Mouse (Mus musculus): ENCODE data around the gene 4930522H14Rik. TPM values are rescaled to one million over a fixed set of nuclear protein-coding genes. Genes with fewer than 3 reads are reported as not detected.

4930522H14Rik gene
- not detected in 2 replicates for polyA plus RNA-seq (2015; fragmentation: Nextera tagmentation; extraction: Ambion mirVana)

- Histone ChIP-seq H3K4me2 (no peak within 1 kb of the TSS), H3K4me1 (peaks cover 8% of the 10 kb centered on the region; the same call in 1 of the 2 replicates), H3K9me3 (no peaks in the 10 kb centered on the region), H3K4me3 (no peak within 1 kb of the TSS), H3K36me3 (no peaks in the 10 kb centered on the region), H3K27me3 (no peaks in the 10 kb centered on the region), H3K9ac (no peak within 1 kb of the TSS), H3K27ac (no peak within 1 kb of the TSS)
- ATAC-seq (ENCODE audit: borderline replicate concordance, extremely low read depth, low FRiP score, low TSS enrichment) = no peak
- WGBS = 93% methylated on average over 2 of the region's 2 CpGs
Observed at GRCm38 (mm10) chr4:109531111-109531510, at the start of gene 4930522H14Rik. 4930522H14Rik (minus strand) TSS chr4:109531297.

DNA sequence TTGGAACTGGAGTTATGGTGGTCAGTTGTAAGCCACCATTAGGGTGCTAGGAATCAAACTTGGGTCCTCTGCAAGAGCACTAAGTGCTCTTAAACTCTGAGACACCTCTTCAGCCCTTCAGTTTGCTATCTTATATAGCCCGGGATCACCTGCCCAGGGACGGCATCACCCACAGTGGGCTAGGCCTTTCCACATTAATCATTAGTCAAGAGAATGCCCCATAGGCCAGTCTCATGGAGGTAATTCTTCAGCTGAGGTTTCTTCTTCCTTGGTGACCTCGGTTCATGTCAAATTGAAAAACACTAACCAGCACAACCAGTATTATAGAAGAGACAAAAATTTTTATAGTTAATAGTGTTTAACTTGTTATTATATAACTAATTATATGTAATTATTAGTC lies 47.3 kb upstream of the 4930522H14Rik start:
- WGBS = 65% methylated on average over 3 of the region's 3 CpGs
- H3K9me3 ChIP-seq = no peaks in the 10 kb centered on the region
- no peak for ATAC-seq (ENCODE audit: borderline replicate concordance, extremely low read depth, low FRiP score, low TSS enrichment)
- peaks cover 18% of the 10 kb centered on the region; the same call in 1 of the 2 replicates for H3K4me1 ChIP-seq
- H3K27me3 ChIP-seq = no peaks in the 10 kb centered on the region
- no peak overlapping the region for H3K27ac ChIP-seq
- no peak overlapping the region for H3K4me3 ChIP-seq
- H3K4me2 ChIP-seq = no peak overlapping the region
- H3K36me3 ChIP-seq = no peaks in the 10 kb centered on the region
- H3K9ac ChIP-seq = no peak overlapping the region

GRCm38 (mm10) chr4:109576933-109577332 lies 45.8 kb upstream of the 4930522H14Rik start:
- no peaks in the 10 kb centered on the region for H3K27me3 ChIP-seq
- 66% methylated on average over 5 of the region's 5 CpGs for WGBS

GRCm38 (mm10) chr4:109574845-109575244 lies 43.7 kb upstream of the 4930522H14Rik start:
- H3K36me3 ChIP-seq = no peaks in the 10 kb centered on the region
- 53% methylated on average over 9 of the region's 9 CpGs for WGBS
- H3K27ac ChIP-seq = no peak overlapping the region
- no peak overlapping the region for H3K4me3 ChIP-seq
- peaks cover 9% of the 10 kb centered on the region; the same call in 1 of the 2 replicates for H3K4me1 ChIP-seq
- H3K27me3 ChIP-seq = no peaks in the 10 kb centered on the region
- H3K4me2 ChIP-seq = no peak overlapping the region
- no peak overlapping the region for H3K9ac ChIP-seq
- H3K9me3 ChIP-seq = no peaks in the 10 kb centered on the region
- no peak for ATAC-seq (ENCODE audit: borderline replicate concordance, extremely low read depth, low FRiP score, low TSS enrichment)

More at GRCm38 (mm10) chr4:109576933-109577332, 45.8 kb upstream of the 4930522H14Rik start:
- H3K4me3 ChIP-seq = no peak overlapping the region
- no peak for ATAC-seq (ENCODE audit: borderline replicate concordance, extremely low read depth, low FRiP score, low TSS enrichment)
- no peak overlapping the region for H3K27ac ChIP-seq
- H3K4me1 ChIP-seq = peaks cover 9% of the 10 kb centered on the region; the same call in 1 of the 2 replicates
- H3K36me3 ChIP-seq = no peaks in the 10 kb centered on the region
- no peak overlapping the region for H3K9ac ChIP-seq
- no peak overlapping the region for H3K4me2 ChIP-seq
- H3K9me3 ChIP-seq = no peaks in the 10 kb centered on the region

GRCm38 (mm10) chr4:109574331-109574730 lies 43.2 kb upstream of the 4930522H14Rik start:
- no peaks in the 10 kb centered on the region for H3K27me3 ChIP-seq
- WGBS = 23% methylated on average over 8 of the region's 8 CpGs
- H3K9ac ChIP-seq = no peak overlapping the region
- H3K4me2 ChIP-seq = no peak overlapping the region
- H3K4me1 ChIP-seq = peaks cover 9% of the 10 kb centered on the region; the same call in 1 of the 2 replicates
- H3K9me3 ChIP-seq = no peaks in the 10 kb centered on the region
- H3K36me3 ChIP-seq = no peaks in the 10 kb centered on the region
- H3K27ac ChIP-seq = no peak overlapping the region
- ATAC-seq (ENCODE audit: borderline replicate concordance, extremely low read depth, low FRiP score, low TSS enrichment) = no peak; the same call in 1 of the 2 replicates
- no peak overlapping the region for H3K4me3 ChIP-seq

DNA sequence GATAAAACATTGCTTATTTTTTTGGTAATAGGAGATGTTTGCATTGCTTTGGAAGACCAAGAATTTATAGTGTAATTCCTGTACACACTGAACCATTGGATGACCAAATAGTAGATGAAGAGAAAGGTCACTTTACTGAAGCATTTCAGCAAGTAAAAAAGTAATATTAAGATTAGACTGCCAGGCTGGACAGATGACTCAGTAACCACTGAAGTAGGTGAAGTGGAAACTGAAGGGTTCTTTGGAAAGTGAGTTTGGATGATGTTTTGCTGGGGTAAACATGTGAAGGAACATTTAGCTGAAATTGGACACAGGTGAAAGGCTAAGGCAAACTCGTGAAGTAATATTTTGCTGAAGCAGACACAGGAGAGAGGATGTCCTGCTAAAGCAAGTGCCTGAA lies 41.5 kb upstream of the 4930522H14Rik start:
- H3K9me3 ChIP-seq = no peaks in the 10 kb centered on the region
- no peak overlapping the region for H3K9ac ChIP-seq
- H3K27me3 ChIP-seq = no peaks in the 10 kb centered on the region
- H3K4me1 ChIP-seq = peaks cover 9% of the 10 kb centered on the region; the same call in 1 of the 2 replicates
- no peak for ATAC-seq (ENCODE audit: borderline replicate concordance, extremely low read depth, low FRiP score, low TSS enrichment)
- WGBS = 56% methylated on average over 1 of the region's 1 CpGs
- H3K4me3 ChIP-seq = no peak overlapping the region
- H3K27ac ChIP-seq = no peak overlapping the region
- H3K4me2 ChIP-seq = no peak overlapping the region
- H3K36me3 ChIP-seq = no peaks in the 10 kb centered on the region

GRCm38 (mm10) chr4:109569421-109569820 lies 38.3 kb upstream of the 4930522H14Rik start:
- Histone ChIP-seq H3K27me3 (no peaks in the 10 kb centered on the region), H3K9me3 (no peaks in the 10 kb centered on the region), H3K4me3 (no peak overlapping the region), H3K36me3 (no peaks in the 10 kb centered on the region), H3K4me1 (peaks cover 3% of the 10 kb centered on the region; the same call in 1 of the 2 replicates), H3K9ac (no peak overlapping the region), H3K4me2 (no peak overlapping the region), H3K27ac (no peak overlapping the region)
- ATAC-seq (ENCODE audit: borderline replicate concordance, extremely low read depth, low FRiP score, low TSS enrichment) = no peak
- WGBS = 89% methylated on average over 9 of the region's 9 CpGs

DNA sequence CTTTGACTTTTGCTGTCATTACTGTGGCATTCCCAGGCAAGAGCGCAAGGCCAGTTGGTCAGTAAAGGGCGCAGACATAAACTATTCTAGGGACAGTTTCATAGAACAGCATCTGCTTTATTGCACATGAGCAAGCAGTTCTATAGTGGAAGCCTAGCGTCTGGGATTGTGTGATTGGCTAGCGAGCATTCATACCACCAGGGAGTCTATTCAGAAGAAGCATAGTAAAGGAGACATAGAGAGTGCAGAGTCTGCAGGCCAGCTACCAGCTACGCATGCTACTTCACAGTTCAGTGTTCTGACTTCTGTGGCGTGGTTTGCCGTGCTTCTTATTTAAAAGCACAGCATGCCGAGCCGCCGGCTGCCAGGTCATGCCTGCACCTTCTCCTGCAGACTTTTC lies 37.9 kb upstream of the 4930522H14Rik start:
- Histone ChIP-seq H3K36me3 (no peaks in the 10 kb centered on the region), H3K9me3 (no peaks in the 10 kb centered on the region), H3K27me3 (no peaks in the 10 kb centered on the region), H3K27ac (no peak overlapping the region), H3K9ac (no peak overlapping the region), H3K4me3 (no peak overlapping the region), H3K4me2 (no peak overlapping the region), H3K4me1 (no peaks in the 10 kb centered on the region)
- no peak for ATAC-seq (ENCODE audit: borderline replicate concordance, extremely low read depth, low FRiP score, low TSS enrichment)
- 83% methylated on average over 10 of the region's 10 CpGs for WGBS

DNA sequence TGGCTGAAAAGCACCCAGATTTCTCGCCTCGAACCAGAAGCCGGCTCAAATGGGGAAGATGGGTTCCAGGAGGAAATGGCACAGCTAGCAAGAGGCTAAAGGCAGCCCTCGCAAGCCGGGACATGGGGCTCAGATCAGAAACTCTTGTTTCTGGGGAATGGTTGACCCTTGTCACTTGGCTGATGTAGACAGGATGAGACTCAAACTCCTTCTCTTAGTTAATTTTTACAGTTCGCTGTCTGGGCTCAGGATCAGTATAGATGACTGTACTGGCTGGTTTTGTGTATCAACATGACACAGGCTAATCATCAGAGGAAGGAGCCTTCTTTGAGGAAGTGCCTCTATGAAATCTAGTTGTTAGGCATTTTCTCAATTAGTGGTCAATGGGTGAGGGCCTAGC lies 33.6 kb upstream of the 4930522H14Rik start:
- no peak overlapping the region for H3K4me3 ChIP-seq
- H3K4me2 ChIP-seq = no peak overlapping the region
- ATAC-seq (ENCODE audit: borderline replicate concordance, extremely low read depth, low FRiP score, low TSS enrichment) = no peak
- 85% methylated on average over 6 of the region's 6 CpGs for whole genome bisulfite sequencing
- H3K9me3 ChIP-seq = no peaks in the 10 kb centered on the region
- H3K4me1 ChIP-seq = no peaks in the 10 kb centered on the region
- no peak overlapping the region for H3K9ac ChIP-seq
- no peaks in the 10 kb centered on the region for H3K27me3 ChIP-seq
- no peak overlapping the region for H3K27ac ChIP-seq
- no peaks in the 10 kb centered on the region for H3K36me3 ChIP-seq

DNA sequence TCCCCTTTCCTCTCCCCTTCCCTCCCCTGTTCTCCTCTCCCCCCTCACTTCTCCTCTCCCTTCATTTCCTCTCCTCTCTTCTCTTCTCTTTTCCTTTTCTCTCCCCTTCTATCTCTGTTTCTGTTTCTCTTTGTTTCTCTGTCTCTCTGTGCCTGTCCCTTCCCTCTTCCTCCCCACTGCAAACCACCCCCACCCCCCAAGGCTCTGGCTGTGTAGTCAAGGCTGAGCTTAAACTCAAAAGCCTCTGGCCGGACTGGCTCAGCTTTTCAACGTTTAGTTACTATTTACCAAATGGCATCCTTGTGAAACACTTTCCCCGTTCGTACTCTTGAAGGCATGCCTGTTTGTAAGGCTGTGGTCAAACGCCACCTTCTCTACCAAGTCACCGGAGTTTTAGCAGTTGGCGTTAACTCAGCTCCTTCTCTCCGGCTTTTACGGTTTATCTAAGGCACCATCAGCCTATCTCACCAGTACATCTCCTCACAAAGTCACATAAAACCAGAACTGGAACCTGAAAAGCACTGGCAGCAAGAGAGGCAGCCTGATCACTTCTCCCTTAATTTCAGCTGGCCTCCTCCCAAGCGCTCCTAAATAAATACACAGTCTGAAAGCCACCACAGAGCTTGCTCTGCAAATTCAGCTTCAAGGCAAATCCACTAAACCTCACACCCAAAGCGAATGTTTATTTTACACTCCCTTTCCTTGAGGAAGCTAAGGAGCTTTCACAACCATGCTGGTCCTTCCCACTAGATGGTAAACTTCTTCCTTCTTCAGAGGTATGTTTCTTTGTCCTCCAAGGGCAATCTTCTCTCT lies 19.4 kb upstream of the 4930522H14Rik start:
- peak; percentile 55; the same call in 1 of the 2 replicates for ATAC-seq (ENCODE audit: borderline replicate concordance, extremely low read depth, low FRiP score, low TSS enrichment)
- H3K27me3 ChIP-seq = no peaks in the 10 kb centered on the region
- peaks cover 8% of the 10 kb centered on the region; the same call in 1 of the 2 replicates for H3K4me1 ChIP-seq
- no peaks in the 10 kb centered on the region for H3K36me3 ChIP-seq
- 6% methylated on average over 11 of the region's 11 CpGs for WGBS
- peak overlapping the region; percentile 14 for H3K4me3 ChIP-seq
- peak overlapping the region; percentile 53 for H3K4me2 ChIP-seq
- H3K9me3 ChIP-seq = no peaks in the 10 kb centered on the region
- peak overlapping the region; percentile 70 for H3K27ac ChIP-seq
- H3K9ac ChIP-seq = no peak overlapping the region

DNA sequence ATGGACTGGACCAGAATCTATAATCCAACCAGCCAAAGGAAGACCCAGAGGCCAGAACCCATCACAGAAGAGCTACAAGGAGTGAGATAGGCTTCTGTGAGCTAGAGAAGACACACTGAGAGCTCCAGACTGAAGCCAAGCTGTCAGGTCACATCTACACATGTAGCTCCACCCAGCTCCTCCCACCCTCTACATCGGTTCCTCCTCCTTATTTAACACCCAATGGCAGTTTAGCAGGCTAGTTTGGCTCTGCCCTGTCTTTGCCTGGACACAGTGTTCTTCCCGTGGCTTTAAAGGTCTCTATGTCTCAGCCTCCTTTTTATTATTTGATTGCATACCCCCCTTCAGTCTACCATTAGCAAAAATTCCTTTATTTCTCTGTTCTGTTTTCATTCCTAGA lies 16.2 kb upstream of the 4930522H14Rik start:
- Histone ChIP-seq H3K9ac (no peak overlapping the region), H3K9me3 (no peaks in the 10 kb centered on the region), H3K4me1 (peaks cover 8% of the 10 kb centered on the region; the same call in 1 of the 2 replicates), H3K4me3 (no peak overlapping the region), H3K27ac (no peak overlapping the region), H3K27me3 (no peaks in the 10 kb centered on the region), H3K36me3 (no peaks in the 10 kb centered on the region), H3K4me2 (no peak overlapping the region)
- 14% methylated on average over 2 of the region's 2 CpGs for WGBS
- ATAC-seq (ENCODE audit: borderline replicate concordance, extremely low read depth, low FRiP score, low TSS enrichment) = no peak

DNA sequence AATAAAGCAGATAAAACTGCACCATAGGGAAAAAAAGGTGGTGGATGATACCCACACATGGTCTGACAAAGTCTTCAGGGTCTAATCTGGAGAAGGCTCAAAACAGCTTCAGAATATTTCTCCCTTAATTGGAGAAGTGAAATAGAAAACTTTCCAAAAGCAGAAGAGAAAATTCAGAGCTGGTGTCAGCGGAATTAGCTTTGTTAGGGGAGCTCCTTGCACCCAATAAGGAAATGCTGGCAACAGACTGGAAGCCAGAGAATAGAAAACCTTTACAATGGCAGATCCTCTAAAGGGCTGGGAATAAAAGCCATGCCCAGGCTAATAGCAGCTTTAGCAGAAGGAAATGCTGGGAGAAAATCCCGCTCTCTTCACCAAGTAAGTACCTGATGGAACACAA lies 15.4 kb upstream of the 4930522H14Rik start:
- H3K27ac ChIP-seq = no peak overlapping the region
- no peak overlapping the region for H3K4me3 ChIP-seq
- no peaks in the 10 kb centered on the region for H3K9me3 ChIP-seq
- no peak overlapping the region for H3K4me2 ChIP-seq
- no peaks in the 10 kb centered on the region for H3K27me3 ChIP-seq
- H3K4me1 ChIP-seq = peaks cover 8% of the 10 kb centered on the region; the same call in 1 of the 2 replicates
- H3K9ac ChIP-seq = no peak overlapping the region
- H3K36me3 ChIP-seq = no peaks in the 10 kb centered on the region
- ATAC-seq (ENCODE audit: borderline replicate concordance, extremely low read depth, low FRiP score, low TSS enrichment) = no peak
- 80% methylated on average over 2 of the region's 2 CpGs for WGBS
